ENCODE assay signal across 27 mouse cellular contexts in genomic region chr11:44950319-44950718, GRCm38 (mm10).
DNase-seq lines count a peak whose midpoint lies in the region; ATAC-seq and TF ChIP-seq lines count a peak whose summit lies in the region.
"Had no signal": no experiment of that assay in that cellular context is flagged by ENCODE, and none has a peak within 500 bp of the region (broad histone marks: within the 10 kb centered on the region; RNA-seq: fewer than 3 reads in every experiment).

No protein-coding gene starts in this region.

- TF ChIP-seq CTCF in liver, postnatal 0 days (IDR thresholded peaks at IDR 0.05; ENCODE audit: low read depth), result no peak
- TF ChIP-seq CTCF in bone marrow, adult 2 months (IDR thresholded peaks at IDR 0.05; ENCODE audit: control insufficient read depth, insufficient read depth, low read length), result no peak

- H3K36me3 ChIP-seq in liver, postnatal 0 days (replicated peaks; ENCODE audit: insufficient read depth, low read length), result no peaks in the 10 kb centered on the region
- no peaks in the 10 kb centered on the region for H3K36me3 ChIP-seq in liver, embryonic 12.5 days
- H3K36me3 ChIP-seq in splenic B cell, adult 2 months (ENCODE audit: control insufficient read depth, insufficient read depth, low read length, poor library complexity, severe bottlenecking), result peaks cover 3% of the 10 kb centered on the region
- H3K36me3 ChIP-seq: embryonic facial prominence, embryonic 12.5 days; forebrain, embryonic 12.5 days; heart, embryonic 10.5 days; hindbrain, embryonic 15.5 days; intestine, embryonic 15.5 days; limb, embryonic 12.5 days had no signal

- H3K4me2 ChIP-seq in liver, postnatal 0 days (ENCODE audit: low read depth, low read length), result no peak overlapping the region
- no peak overlapping the region for H3K4me2 ChIP-seq in liver, embryonic 12.5 days
- H3K4me2 ChIP-seq: embryonic facial prominence, embryonic 12.5 days; forebrain, embryonic 12.5 days; hindbrain, embryonic 15.5 days; intestine, embryonic 15.5 days; limb, embryonic 12.5 days; liver, embryonic 11.5 days; lung, embryonic 14.5 days had no signal

- no peaks in the 10 kb centered on the region for H3K9me3 ChIP-seq in liver, postnatal 0 days (ENCODE audit: low read length)
- no peaks in the 10 kb centered on the region for H3K9me3 ChIP-seq in liver, embryonic 12.5 days (replicated peaks)
- H3K9me3 ChIP-seq: embryonic facial prominence, embryonic 12.5 days; forebrain, embryonic 12.5 days; heart, embryonic 10.5 days; hindbrain, embryonic 15.5 days; intestine, embryonic 15.5 days; limb, embryonic 12.5 days had no signal

- 69% methylated on average over 9 of the region's 9 CpGs for WGBS in liver, postnatal 0 days (ENCODE audit: insufficient replicate concordance)
- WGBS in liver, embryonic 12.5 days (ENCODE audit: insufficient replicate concordance), result 57% methylated on average over 9 of the region's 9 CpGs
- 64% methylated on average over 9 of the region's 9 CpGs for WGBS in bone marrow, adult 2 months

- H3K4me1 ChIP-seq in liver, postnatal 0 days (ENCODE audit: insufficient read depth), result no peaks in the 10 kb centered on the region
- no peaks in the 10 kb centered on the region for H3K4me1 ChIP-seq in liver, embryonic 12.5 days
- H3K4me1 ChIP-seq in bone marrow, adult 2 months (ENCODE audit: control insufficient read depth, insufficient read depth, low read length), result no peaks in the 10 kb centered on the region; the same call in 1 of the 2 replicates
- H3K4me1 ChIP-seq: embryonic facial prominence, embryonic 12.5 days; forebrain, embryonic 12.5 days; heart, embryonic 10.5 days; hindbrain, embryonic 15.5 days; intestine, embryonic 15.5 days; limb, embryonic 12.5 days had no signal

- H3K27me3 ChIP-seq in liver, postnatal 0 days (ENCODE audit: insufficient read depth, low read length), result no peaks in the 10 kb centered on the region
- no peaks in the 10 kb centered on the region for H3K27me3 ChIP-seq in liver, embryonic 12.5 days (replicated peaks)
- H3K27me3 ChIP-seq in splenic B cell, adult 2 months (ENCODE audit: control insufficient read depth, insufficient read depth, low read length, poor library complexity, severe bottlenecking), result no peaks in the 10 kb centered on the region
- H3K27me3 ChIP-seq: embryonic facial prominence, embryonic 12.5 days; forebrain, embryonic 12.5 days; hindbrain, embryonic 15.5 days; intestine, embryonic 15.5 days had no signal

- no peak for TF ChIP-seq POLR2A in bone marrow, adult 2 months (IDR thresholded peaks at IDR 0.05; ENCODE audit: borderline replicate concordance, control insufficient read depth, low read depth, low read length)

- TF ChIP-seq EP300 in liver, postnatal 0 days (IDR thresholded peaks at IDR 0.05; ENCODE audit: low read depth), result peak; percentile 38; the same call in 1 of the 2 replicates

- no peak overlapping the region for H3K9ac ChIP-seq in liver, postnatal 0 days (replicated peaks)
- H3K9ac ChIP-seq in liver, embryonic 12.5 days, result no peak overlapping the region
- H3K9ac ChIP-seq: embryonic facial prominence, embryonic 12.5 days; forebrain, embryonic 12.5 days; hindbrain, embryonic 15.5 days; intestine, embryonic 15.5 days; limb, embryonic 12.5 days; lung, embryonic 14.5 days had no signal

- H3K27ac ChIP-seq in liver, postnatal 0 days (ENCODE audit: low read depth), result 0 out of 2 replicates have a peak overlapping the region, but pooled peaks have one; percentile 29
- no peak overlapping the region for H3K27ac ChIP-seq in liver, embryonic 12.5 days
- H3K27ac ChIP-seq in bone marrow, adult 2 months (ENCODE audit: control insufficient read depth, insufficient read depth, low read depth, low read length, poor library complexity), result peak overlapping the region; percentile 89
- H3K27ac ChIP-seq: embryonic facial prominence, embryonic 12.5 days; forebrain, embryonic 12.5 days; heart, embryonic 10.5 days; hindbrain, embryonic 15.5 days; intestine, embryonic 15.5 days; layer of hippocampus, adult 2 months; limb, embryonic 12.5 days; macrophage had no signal

- no peak overlapping the region for H3K4me3 ChIP-seq in liver, postnatal 0 days (ENCODE audit: low read depth, low read length)
- no peak overlapping the region for H3K4me3 ChIP-seq in liver, embryonic 12.5 days
- no peak overlapping the region for H3K4me3 ChIP-seq in bone marrow, adult 2 months (replicated peaks; ENCODE audit: control insufficient read depth, low read depth, low read length)
- H3K4me3 ChIP-seq: embryonic facial prominence, embryonic 12.5 days; forebrain, embryonic 12.5 days; gastrocnemius, adult 2 months; heart, embryonic 10.5 days; hindbrain, embryonic 15.5 days; intestine, embryonic 15.5 days; layer of hippocampus, adult 2 months; limb, embryonic 12.5 days had no signal

- no peak for ATAC-seq in liver, postnatal 0 days
- no peak for ATAC-seq in liver, embryonic 12.5 days
- ATAC-seq in neutrophil, adult 5-6 weeks (ENCODE audit: extremely low read depth, insufficient number of reproducible peaks, low FRiP score, poor library complexity, severe bottlenecking), result peak; percentile 96
- ATAC-seq: intestine, embryonic 15.5 days; midbrain, embryonic 16.5 days had no signal

- no peak for DNase-seq in liver, postnatal 0 days
- peak; percentile 95 for DNase-seq in splenic B cell, adult 2 months (ENCODE audit: low read depth, low spot score)
- DNase-seq in Muller cell, postnatal 12 days (ENCODE audit: inconsistent ontology term), result no peak
- no peak for DNase-seq in cerebellum, adult 18-20 months
- DNase-seq: adrenal gland, postnatal 25 days; cerebellum, adult 11 months; cerebellum, postnatal 14 days; gastrocnemius, adult 2 months; kidney, adult 8-10 months; kidney, postnatal 14 days; layer of hippocampus, postnatal 36 days; lung, embryonic 14.5 days; retina, postnatal 1 day; right cerebral cortex, postnatal 25 days had no signal
